Mouse (Mus musculus): ENCODE results near the gene Fgf5.

DNA sequence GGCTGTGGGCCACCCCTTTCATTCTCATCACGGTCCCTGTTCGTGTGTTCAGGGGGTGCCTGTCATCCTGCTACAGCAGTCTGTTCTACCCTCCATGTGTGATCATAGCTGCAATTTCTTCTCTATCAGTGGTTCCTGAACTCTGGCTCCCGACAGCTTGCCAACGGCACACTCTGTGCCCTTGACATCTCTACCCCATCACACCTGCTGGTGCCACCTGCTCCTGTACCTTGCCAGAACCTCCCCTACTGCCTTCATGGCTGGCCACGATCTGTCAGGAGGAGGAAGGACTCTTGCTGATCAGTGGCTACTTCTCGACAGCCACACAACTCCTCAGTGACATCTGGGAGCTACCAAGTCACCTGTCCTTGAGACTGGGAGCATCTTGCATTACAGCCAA lies 24.5 kb upstream of the Fgf5 start:
- TF ChIP-seq CTCF (IDR thresholded peaks at IDR 0.05; ENCODE audit: control insufficient read depth, insufficient read depth, low read length), result no peak
- TF ChIP-seq POLR2A (IDR thresholded peaks at IDR 0.05; ENCODE audit: borderline replicate concordance, control insufficient read depth, low read depth, low read length), result no peak

All from bone marrow, adult 2 months (tissue).